Comparison of ENCODE assay signal across 23 mouse cellular contexts in genomic region chr14:55709509-55709908, GRCm38 (mm10). TPM values are rescaled to one million over a fixed set of nuclear protein-coding genes. Genes with fewer than 3 reads are reported as not detected.
"Had no signal": no experiment of that assay in that cellular context is flagged by ENCODE, and none has a peak within 500 bp of the region (broad histone marks: within the 10 kb centered on the region; RNA-seq: fewer than 3 reads in every experiment).

No protein-coding gene starts in this region.

- H3K27me3 ChIP-seq: stomach, embryonic 15.5 days had no signal

- ATAC-seq: liver, embryonic 12.5 days had no signal

- H3K9me3 ChIP-seq: kidney, embryonic 15.5 days; limb, embryonic 12.5 days; limb, embryonic 15.5 days; liver, embryonic 12.5 days; liver, embryonic 15.5 days; lung, embryonic 15.5 days; stomach, embryonic 15.5 days had no signal

- DNase-seq: kidney, adult 11 months; kidney, adult 8-10 months; kidney, postnatal 10 days; kidney, postnatal 36 days; left cerebral cortex, postnatal 4 days; lung, adult 18-20 months; midbrain, embryonic 14.5 days; right cerebral cortex, adult 18-20 months; right cerebral cortex, postnatal 14 days; right cerebral cortex, postnatal 4 days; thymus, adult 2 months; thymus, postnatal 14 days; thymus, postnatal 4 days had no signal

- H3K9ac ChIP-seq: kidney, embryonic 15.5 days; limb, embryonic 12.5 days; limb, embryonic 15.5 days; liver, embryonic 12.5 days; liver, embryonic 15.5 days; lung, embryonic 15.5 days; stomach, embryonic 15.5 days had no signal

- H3K36me3 ChIP-seq: kidney, embryonic 15.5 days; limb, embryonic 12.5 days; limb, embryonic 15.5 days; liver, embryonic 12.5 days; liver, embryonic 15.5 days; lung, embryonic 15.5 days; stomach, embryonic 15.5 days had no signal

- H3K4me3 ChIP-seq: kidney, embryonic 15.5 days; limb, embryonic 12.5 days; limb, embryonic 15.5 days; liver, embryonic 12.5 days; liver, embryonic 15.5 days; lung, embryonic 15.5 days; stomach, embryonic 15.5 days had no signal

- H3K27ac ChIP-seq: kidney, embryonic 15.5 days; limb, embryonic 12.5 days; limb, embryonic 15.5 days; liver, embryonic 12.5 days; liver, embryonic 15.5 days; lung, embryonic 15.5 days; macrophage; stomach, embryonic 15.5 days had no signal

- H3K4me2 ChIP-seq: kidney, embryonic 15.5 days; limb, embryonic 12.5 days; limb, embryonic 15.5 days; liver, embryonic 12.5 days; liver, embryonic 15.5 days; lung, embryonic 15.5 days; midbrain, embryonic 11.5 days; stomach, embryonic 15.5 days had no signal

RNA-seq across cellular contexts. Expression of gene Tgm1, which starts 4.2 kb away (rescaled TPM):
- total RNA-seq: megakaryocyte-erythroid progenitor cell, adult 5-6 weeks had no signal
